In the genomic region with DNA sequence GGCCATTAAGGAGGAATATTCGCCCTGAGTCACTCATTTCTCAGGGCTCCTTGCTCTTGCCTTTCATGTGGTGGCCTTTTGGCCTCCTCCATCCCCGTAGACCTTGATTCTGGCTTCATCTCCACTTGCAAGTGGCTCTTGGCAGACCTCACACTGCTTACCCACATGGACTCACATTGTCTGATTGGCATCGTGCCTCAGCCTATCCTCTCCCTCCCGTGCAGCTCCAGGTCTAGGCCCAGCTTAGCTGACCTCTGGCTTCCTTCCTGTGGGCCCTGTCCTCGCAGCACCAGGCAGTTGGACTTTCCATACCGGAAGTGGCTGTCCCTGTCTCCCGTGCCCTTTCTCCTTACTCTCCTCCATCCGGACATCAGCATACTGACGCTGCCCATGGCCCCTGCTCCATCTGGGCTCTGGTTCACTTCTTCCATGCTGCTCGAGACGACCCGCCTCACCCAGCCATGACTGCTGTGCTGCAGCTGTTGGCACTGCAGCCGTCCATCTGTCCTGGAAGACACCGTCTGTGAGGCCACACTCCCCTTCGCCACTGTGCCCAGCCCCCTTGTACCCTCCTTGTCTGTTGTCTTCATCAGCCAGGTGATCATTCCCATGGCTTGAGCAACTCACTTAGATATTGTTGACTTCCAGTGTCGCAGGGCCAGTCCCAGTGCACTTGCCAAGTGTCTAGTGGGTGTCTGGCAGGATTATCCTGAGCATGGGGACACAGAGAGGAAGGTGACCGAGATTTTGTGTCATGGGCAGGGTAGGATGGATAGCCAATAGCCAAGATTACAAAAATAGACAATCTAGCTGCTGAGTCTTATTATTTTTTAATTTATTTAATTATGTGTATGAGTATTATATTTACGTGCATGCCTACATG, we compare ENCODE assay signal across 9 mouse cellular contexts. TPM values are rescaled to one million over a fixed set of nuclear protein-coding genes. Genes with fewer than 3 reads are reported as not detected.
DNase-seq lines count a peak whose midpoint lies in the region; ATAC-seq lines count a peak whose summit lies in the region.
"Had no signal": no experiment of that assay in that cellular context is flagged by ENCODE, and none has a peak within 500 bp of the region (broad histone marks: within the 10 kb centered on the region; RNA-seq: fewer than 3 reads in every experiment).

No protein-coding gene starts in this region.

- H3K9ac ChIP-seq in hindbrain, embryonic 12.5 days, result peak overlapping the region; percentile 8; the same call in 1 of the 2 replicates
- no peak overlapping the region for H3K9ac ChIP-seq in hindbrain, embryonic 14.5 days
- H3K9ac ChIP-seq in heart, embryonic 14.5 days (ENCODE audit: low read length), result no peak overlapping the region

- H3K4me1 ChIP-seq in hindbrain, embryonic 12.5 days, result no peaks in the 10 kb centered on the region
- H3K4me1 ChIP-seq in hindbrain, embryonic 14.5 days (replicated peaks; ENCODE audit: control insufficient read depth, insufficient read depth, low read length), result no peaks in the 10 kb centered on the region
- H3K4me1 ChIP-seq in heart, embryonic 14.5 days (ENCODE audit: control insufficient read depth in 2 of 2, insufficient read depth in 2 of 2, low read length in 2 of 2), result peaks cover 25 to 38% of the 10 kb centered on the region in 2 experiments

- 0 out of 2 replicates have a peak, but pooled peaks cover 5% of the 10 kb centered on the region for H3K36me3 ChIP-seq in hindbrain, embryonic 12.5 days
- peaks cover 5% of the 10 kb centered on the region; the same call in 1 of the 2 replicates for H3K36me3 ChIP-seq in hindbrain, embryonic 14.5 days (replicated peaks; ENCODE audit: control insufficient read depth, insufficient read depth)
- H3K36me3 ChIP-seq in heart, embryonic 14.5 days (ENCODE audit: control insufficient read depth, insufficient read depth, low read length), result no peaks in the 10 kb centered on the region

- 86% methylated on average over 18 of the region's 18 CpGs for WGBS in hindbrain, embryonic 12.5 days
- 86% methylated on average over 18 of the region's 18 CpGs for WGBS in hindbrain, embryonic 14.5 days
- WGBS in heart, embryonic 14.5 days, result 57% methylated on average over 18 of the region's 18 CpGs

- no peak for DNase-seq in hindbrain, embryonic 14.5 days (ENCODE audit: low spot score)
- peak; percentile 55 to 58 for DNase-seq in lung, adult 18-20 months
- DNase-seq in urinary bladder, adult 18-20 months (ENCODE audit: low spot score in 2 of 2), result no peak
- no peak for DNase-seq in c-Kit-positive CD71-positive TER-119-positive erythroid progenitor cells, embryonic 14.5 days (ENCODE audit: low spot score)
- DNase-seq in T-cell, adult 2 months (ENCODE audit: low spot score), result no peak
- DNase-seq: gastrocnemius, postnatal 25 days had no signal

- no peak for ATAC-seq in hindbrain, embryonic 12.5 days (ENCODE audit: low FRiP score)
- no peak for ATAC-seq in hindbrain, embryonic 14.5 days (ENCODE audit: low FRiP score)
- peak; percentile 78 for ATAC-seq in cerebellum, adult (ENCODE audit: insufficient number of reproducible peaks, low FRiP score, low TSS enrichment)
- ATAC-seq in heart, embryonic 14.5 days (ENCODE audit: insufficient number of reproducible peaks, insufficient read depth, low FRiP score, low read depth), result peak; percentile 84

- no peaks in the 10 kb centered on the region for H3K9me3 ChIP-seq in hindbrain, embryonic 12.5 days (replicated peaks)
- no peaks in the 10 kb centered on the region for H3K9me3 ChIP-seq in hindbrain, embryonic 14.5 days (ENCODE audit: control insufficient read depth, low read length)
- no peaks in the 10 kb centered on the region for H3K9me3 ChIP-seq in heart, embryonic 14.5 days (ENCODE audit: control insufficient read depth, low read length)

- H3K27me3 ChIP-seq in hindbrain, embryonic 12.5 days, result no peaks in the 10 kb centered on the region
- H3K27me3 ChIP-seq in hindbrain, embryonic 14.5 days (ENCODE audit: control insufficient read depth, insufficient read depth, low read length), result no peaks in the 10 kb centered on the region
- H3K27me3 ChIP-seq in heart, embryonic 14.5 days (ENCODE audit: control insufficient read depth, insufficient read depth, low read length), result no peaks in the 10 kb centered on the region

- no peak overlapping the region for H3K4me2 ChIP-seq in hindbrain, embryonic 12.5 days (replicated peaks)
- H3K4me2 ChIP-seq in hindbrain, embryonic 14.5 days (replicated peaks), result no peak overlapping the region
- H3K4me2 ChIP-seq in heart, embryonic 14.5 days (ENCODE audit: low read length), result no peak overlapping the region

- H3K4me3 ChIP-seq in hindbrain, embryonic 12.5 days, result no peak overlapping the region
- no peak overlapping the region for H3K4me3 ChIP-seq in hindbrain, embryonic 14.5 days (replicated peaks; ENCODE audit: low read length)
- no peak overlapping the region for H3K4me3 ChIP-seq in heart, embryonic 14.5 days (ENCODE audit: control insufficient read depth in 1 of 2, insufficient read depth in 1 of 2, low read depth in 1 of 2, low read length in 2 of 2)

- no peak overlapping the region for H3K27ac ChIP-seq in hindbrain, embryonic 12.5 days
- H3K27ac ChIP-seq in hindbrain, embryonic 14.5 days, result no peak overlapping the region
- peak overlapping the region; percentile 38 to 59; a peak in 2 of 4 replicates for H3K27ac ChIP-seq in heart, embryonic 14.5 days (replicated peaks in 1 of 2; ENCODE audit: control insufficient read depth in 1 of 2, insufficient read depth in 1 of 2, low read depth in 2 of 2, low read length in 2 of 2)

RNA-seq across cellular contexts. Expression of a gene that starts 13.7 kb away (rescaled TPM):
- 153 and 163 TPM in 2 replicates for polyA plus RNA-seq in hindbrain, embryonic 12.5 days (2016; fragmentation: Nextera tagmentation; extraction: Ambion mirVana)
- 163 TPM in 2 replicates for polyA plus RNA-seq in hindbrain, embryonic 14.5 days (2014; fragmentation: Nextera tagmentation; extraction: Ambion mirVana)
- polyA plus RNA-seq in heart, embryonic 14.5 days (2014; fragmentation: Nextera tagmentation; extraction: Ambion mirVana), result 131 and 138 TPM in 2 replicates

Comparison
In these comparisons a context has a peak if more than half of its experiments do, and no peak if none do; other contexts are left out.
1. ATAC-seq: peak in cerebellum, adult (single experiment) and heart, embryonic 14.5 days (single experiment); none in hindbrain, embryonic 12.5 days (single experiment) and hindbrain, embryonic 14.5 days (single experiment).
2. H3K27ac ChIP-seq: peak in heart, embryonic 14.5 days (2 of 2); none in hindbrain, embryonic 12.5 days (single experiment) and hindbrain, embryonic 14.5 days (single experiment).
3. DNase-seq: peak in lung, adult 18-20 months (2 of 2); none in hindbrain, embryonic 14.5 days (single experiment), urinary bladder, adult 18-20 months (0 of 2), c-Kit-positive CD71-positive TER-119-positive erythroid progenitor cells, embryonic 14.5 days (single experiment) and T-cell, adult 2 months (single experiment).